Mouse (Mus musculus) gonadal fat pad, adult 2 months (tissue): ENCODE measurements at regions not wholly inside any gene's neighbourhood (a gene's known extent, or its start where the extent isn't known, plus 50 kb on each side); places are given as distances from the start of the nearest gene placed in this dataset.

ENCODE experiments used
- DNase-seq: peaks from one replicate; pipeline ENCODE4 v3.0.0-alpha.2; 2012; ENCODE audit warnings: low read depth

- no peak for DNase-seq
These were observed 117.1 kb upstream of the Rpl38 start for GRCm38 (mm10) chr11:114551262-114551661.

DNA sequence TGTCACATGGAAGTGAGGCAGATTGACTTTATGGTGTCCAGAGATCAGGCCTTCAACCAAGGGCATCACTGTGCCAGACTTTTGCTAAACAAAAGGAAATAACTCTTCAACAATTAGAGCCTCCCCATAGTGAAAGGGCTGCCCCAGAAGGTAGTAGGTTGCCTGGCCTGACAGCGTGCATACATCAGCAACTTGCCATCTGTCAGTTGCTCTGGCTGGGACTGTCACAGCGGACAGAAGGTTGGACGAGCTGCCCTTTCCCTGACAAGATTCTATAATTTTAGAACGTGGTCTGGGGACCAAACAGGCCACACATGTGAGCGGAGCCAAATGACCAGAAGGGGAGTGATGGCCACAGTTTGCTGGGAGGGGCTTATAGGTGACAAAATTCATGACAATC is 119.7 kb upstream of the Rpl38 start:
- DNase-seq = no peak

DNA sequence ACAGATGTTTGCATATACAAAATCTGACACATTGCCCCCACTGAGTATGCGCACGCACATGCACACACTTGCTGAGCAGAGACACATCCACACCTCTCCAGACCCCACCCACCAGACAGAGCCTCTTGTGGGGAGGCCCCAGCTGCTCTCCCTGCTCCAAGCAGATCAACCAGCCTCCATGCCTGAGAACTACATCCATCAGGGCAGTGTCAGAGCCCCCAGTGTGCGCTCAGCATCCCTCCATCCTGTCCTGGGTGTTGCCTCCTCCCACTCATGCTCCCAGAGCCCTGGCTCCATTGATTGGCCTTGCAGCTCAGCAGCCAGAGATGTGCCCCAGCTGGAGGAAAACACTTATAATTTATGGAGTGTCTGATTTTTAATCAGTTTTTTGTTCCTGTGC is 124.1 kb upstream of the Rpl38 start:
- no peak for DNase-seq

DNA sequence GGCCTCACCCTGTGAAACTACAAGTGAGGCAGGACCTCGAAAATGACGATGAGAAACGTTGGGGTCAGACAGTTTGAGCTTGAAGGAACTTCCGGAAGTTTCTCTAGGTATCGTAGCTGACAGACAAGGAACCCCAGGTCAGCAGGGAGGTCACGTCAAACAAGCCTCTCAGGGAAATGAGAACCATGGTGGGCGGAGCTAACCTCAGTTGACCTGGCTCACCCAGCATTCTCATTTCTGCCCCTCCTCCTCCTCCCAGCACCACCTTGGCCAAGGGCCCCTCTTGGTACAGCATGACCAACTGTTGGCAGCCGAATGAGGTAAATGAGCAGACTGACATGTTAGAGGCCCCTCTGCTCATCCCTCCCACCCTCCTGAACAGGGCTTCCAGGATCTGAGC is 126.2 kb upstream of the Rpl38 start:
- DNase-seq = no peak

GRCm38 (mm10) chr11:114540503-114540902 is 127.8 kb upstream of the Rpl38 start:
- DNase-seq = no peak

GRCm38 (mm10) chr11:114536616-114537493 is 131.5 kb upstream of the Rpl38 start:
- DNase-seq = no peak

DNA sequence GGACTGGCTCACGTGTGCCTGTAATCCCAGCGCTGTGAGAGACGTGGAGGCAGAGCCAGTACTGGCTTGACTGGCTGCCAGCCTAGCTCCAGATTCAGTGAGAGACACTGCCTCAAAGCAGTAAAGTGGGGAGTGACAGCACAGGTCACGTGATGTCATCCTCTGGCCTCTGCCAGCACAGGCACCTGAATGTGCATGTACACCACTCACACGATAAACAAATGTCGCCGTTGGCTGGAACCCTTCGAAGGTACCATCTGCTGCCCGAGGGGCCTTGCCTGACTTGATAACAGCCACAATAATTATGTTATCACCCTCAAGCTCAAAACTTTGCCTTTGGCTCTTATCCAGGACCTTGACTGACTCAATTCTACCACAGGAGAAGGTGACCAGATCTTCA is 132.4 kb upstream of the Rpl38 start:
- no peak for DNase-seq

- no peak for DNase-seq
These were observed 133.9 kb upstream of the Rpl38 start for GRCm38 (mm10) chr11:114534436-114534835.

DNA sequence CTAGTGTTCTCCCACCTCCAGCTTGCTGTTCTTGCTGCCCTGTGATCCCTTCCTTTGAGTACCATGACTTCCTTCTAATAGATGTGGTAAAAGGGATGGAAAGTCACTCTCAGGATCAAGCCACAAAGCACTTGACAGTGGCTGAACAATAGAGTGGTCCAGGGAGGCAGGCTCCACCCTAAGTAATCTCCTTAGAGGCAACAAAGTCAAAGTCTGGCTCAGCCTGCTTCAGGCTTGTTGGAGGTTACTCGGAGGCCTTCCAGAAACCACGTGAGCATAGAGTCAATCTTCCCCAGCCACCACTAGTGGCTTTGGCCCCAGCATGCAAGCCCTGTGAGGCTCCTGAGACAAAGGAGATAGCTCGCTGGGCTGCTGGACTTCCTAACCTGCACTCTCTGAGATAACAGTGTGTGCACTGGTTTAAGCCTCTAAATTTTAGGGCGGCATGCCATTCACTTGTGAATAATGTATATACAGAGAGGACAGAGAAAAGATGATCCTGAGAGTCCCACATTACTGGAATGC is 137.0 kb upstream of the Rpl38 start:
- DNase-seq = no peak

DNA sequence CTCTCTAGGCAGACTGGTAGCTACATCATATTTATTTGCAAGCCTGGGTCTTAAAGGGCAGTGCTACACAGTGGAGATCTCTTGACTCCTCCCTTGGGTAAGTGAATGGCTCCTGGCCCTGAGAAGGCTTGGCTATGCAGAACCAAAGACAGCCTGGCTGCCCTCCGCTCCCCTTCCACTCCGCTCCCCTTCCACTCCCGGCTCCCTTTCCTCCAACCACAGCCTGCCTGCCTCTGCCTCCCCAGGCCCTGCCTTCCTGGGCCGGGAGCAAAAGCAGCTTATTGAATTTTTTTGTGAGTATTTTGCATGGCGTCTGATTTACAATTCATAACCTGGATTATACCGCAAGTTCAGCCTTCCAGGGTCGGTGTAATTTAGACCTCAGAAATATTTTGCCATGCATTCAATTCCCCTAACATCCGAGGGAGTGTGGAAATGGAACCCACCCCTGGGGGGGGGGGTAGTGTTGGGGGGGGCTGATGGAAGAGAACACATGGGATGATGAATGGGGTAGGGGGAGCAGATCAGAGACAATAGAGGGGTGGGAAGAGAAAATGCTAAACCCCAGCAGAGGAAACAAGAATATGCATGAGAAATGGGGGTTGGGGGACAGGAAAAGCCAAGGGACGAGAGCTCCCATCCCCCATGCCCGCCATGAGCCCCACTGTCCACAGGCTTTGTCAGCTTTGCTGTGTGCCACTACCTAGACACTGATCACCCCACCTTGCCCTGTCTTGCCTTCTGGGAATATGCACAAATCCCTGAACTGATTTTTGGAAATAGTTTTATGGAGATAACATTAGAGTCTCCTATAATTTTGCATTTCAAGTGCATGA is 139.2 kb upstream of the Rpl38 start:
- no peak for DNase-seq

DNA sequence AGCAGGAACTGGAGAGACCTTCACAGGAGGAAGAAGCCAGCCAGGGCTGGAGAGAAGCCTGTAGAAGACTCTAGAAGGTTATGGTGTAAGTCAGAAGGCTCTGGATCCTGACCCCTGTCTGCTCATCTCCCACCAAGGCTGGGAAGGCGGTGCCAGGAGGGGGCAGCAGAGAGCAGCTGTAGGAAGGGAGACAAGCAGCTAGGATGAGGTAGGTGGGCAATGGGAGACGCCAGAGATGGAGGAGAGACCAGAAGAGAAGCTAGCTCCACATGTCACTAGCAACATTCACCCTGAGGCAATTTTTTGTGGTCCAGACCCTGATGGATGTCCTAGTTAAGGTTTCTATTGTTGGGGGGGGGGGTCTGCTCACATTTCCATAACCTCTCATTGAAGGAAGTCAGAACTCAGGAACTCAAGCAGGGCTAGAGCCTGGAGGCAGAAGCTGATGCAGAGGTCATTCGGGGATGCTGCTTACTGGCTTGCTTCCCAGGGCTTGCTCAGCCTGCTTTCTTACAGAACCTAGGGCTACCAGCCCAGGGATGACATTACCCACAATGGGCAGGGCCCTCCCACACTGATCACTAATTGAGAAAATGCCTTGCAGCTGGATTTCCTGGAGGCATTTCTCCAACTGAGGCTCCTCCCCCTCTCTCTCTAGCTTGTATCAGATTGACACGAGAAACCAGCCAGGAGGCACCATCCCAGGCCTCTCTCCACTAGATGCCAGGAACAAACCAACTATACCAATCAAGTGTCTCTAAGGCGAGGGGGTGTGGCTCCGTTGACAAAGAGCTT is 144.7 kb upstream of the Rpl38 start:
- DNase-seq = no peak

- no peak for DNase-seq
These were observed 153.0 kb upstream of the Rpl38 start for GRCm38 (mm10) chr11:114515278-114515677.

GRCm38 (mm10) chr11:114514126-114514525 is 154.2 kb upstream of the Rpl38 start:
- DNase-seq = no peak

DNA sequence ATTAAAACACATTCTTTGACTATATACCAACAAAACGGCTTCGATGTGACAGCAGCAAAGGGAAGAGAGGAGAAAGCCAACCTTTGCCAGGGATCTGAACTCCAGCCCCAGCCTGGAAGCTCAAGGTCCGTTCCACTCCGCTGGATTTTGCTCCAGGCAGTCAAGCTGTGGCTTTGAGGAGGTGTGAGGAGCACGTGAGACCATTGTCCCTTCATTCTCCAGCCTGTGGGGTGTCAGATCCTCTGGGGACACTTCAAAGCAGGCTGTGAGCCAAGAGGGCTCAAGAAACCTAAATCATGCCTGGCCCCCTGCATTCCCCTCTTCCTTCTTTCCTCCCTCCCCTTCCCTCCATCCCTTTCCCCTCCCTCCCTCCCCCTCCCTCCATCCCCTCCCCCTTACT is 154.9 kb upstream of the Rpl38 start:
- no peak for DNase-seq

- no peak for DNase-seq
These were observed 156.3 kb upstream of the Rpl38 start for GRCm38 (mm10) chr11:114511994-114512393.

- DNase-seq = no peak
These were observed 165.8 kb upstream of the Rpl38 start for GRCm38 (mm10) chr11:114502562-114502961.

GRCm38 (mm10) chr11:114501869-114502540 is 166.3 kb upstream of the Rpl38 start:
- DNase-seq = no peak

GRCm38 (mm10) chr11:114500416-114500815 is 167.9 kb upstream of the Rpl38 start:
- no peak for DNase-seq

GRCm38 (mm10) chr11:114499665-114500064 is 168.7 kb upstream of the Rpl38 start:
- no peak for DNase-seq

DNA sequence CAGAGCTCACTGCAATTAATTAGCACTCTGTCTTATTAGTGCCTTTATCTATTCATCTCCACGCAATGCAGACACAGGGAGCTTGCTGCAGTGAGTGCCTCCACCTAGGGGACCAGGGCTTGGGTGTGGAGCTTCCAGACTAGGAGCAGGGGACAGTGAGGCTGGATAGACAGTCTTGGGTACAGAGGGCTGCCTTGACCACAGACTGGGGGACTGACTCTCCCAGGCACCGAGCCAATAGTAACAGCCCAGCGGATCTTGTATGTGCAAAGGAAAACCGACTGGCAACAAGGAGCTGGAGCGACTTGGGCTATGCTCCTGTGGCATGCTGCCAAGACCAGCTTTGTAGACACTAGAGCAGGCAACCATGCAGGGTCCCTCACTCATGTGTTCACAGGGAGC is 172.8 kb upstream of the Rpl38 start:
- no peak for DNase-seq

DNA sequence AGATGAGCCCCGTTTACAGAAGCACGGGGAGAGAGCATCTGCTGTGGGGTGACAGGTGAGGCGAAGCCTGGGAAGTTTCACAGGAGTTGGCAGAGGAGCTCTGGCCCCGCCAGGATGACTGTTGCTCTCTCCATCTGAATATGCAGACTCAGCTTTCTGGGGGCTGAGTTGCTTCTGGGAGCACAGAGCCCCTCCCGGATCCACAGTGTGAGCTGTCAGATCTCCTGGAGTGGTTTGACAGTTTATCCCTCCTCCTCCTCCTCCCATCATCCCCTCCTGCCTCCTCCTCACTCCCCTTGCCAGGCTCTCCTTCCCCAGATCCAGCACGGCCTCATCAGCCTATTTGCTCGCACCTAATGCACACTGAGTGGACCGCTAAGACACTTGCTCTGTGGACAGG is 181.9 kb upstream of the Rpl38 start:
- DNase-seq = no peak
